Mouse (Mus musculus): Measurements from ENCODE around the gene Chchd3.

GRCm38 (mm10) chr6:32803646-32804045, 256.4 kb downstream of the Chchd3 start:
- TF ChIP-seq CTCF (IDR thresholded peaks at IDR 0.05; ENCODE audit: low read depth, low read length), result no peak
- no peak for TF ChIP-seq GATA1 (IDR thresholded peaks at IDR 0.05; ENCODE audit: borderline replicate concordance, low read length)
- no peak for TF ChIP-seq POLR2AphosphoS5 (IDR thresholded peaks at IDR 0.05; ENCODE audit: insufficient replicate concordance, low read depth, low read length)
- TF ChIP-seq GATA2 (IDR thresholded peaks at IDR 0.05; ENCODE audit: borderline replicate concordance, low read depth, low read length), result no peak

All from G1E (cell line).